Mouse (Mus musculus) lung, postnatal 25 days (tissue): Measurements from ENCODE around the gene Nos2.
A peak's percentile ranks its signal among the peaks of the same experiment; 100 is the strongest.
"Not testable (repeated sequence)": the region's sequence is repeated elsewhere in the genome, so short reads cannot be mapped to it uniquely, and the experiment has no call there.

Experiments
- DNase-seq: peaks from one replicate; pipeline ENCODE4 v3.0.0; 2022; ENCODE audit warnings: low spot score

The Nos2 gene

DNA sequence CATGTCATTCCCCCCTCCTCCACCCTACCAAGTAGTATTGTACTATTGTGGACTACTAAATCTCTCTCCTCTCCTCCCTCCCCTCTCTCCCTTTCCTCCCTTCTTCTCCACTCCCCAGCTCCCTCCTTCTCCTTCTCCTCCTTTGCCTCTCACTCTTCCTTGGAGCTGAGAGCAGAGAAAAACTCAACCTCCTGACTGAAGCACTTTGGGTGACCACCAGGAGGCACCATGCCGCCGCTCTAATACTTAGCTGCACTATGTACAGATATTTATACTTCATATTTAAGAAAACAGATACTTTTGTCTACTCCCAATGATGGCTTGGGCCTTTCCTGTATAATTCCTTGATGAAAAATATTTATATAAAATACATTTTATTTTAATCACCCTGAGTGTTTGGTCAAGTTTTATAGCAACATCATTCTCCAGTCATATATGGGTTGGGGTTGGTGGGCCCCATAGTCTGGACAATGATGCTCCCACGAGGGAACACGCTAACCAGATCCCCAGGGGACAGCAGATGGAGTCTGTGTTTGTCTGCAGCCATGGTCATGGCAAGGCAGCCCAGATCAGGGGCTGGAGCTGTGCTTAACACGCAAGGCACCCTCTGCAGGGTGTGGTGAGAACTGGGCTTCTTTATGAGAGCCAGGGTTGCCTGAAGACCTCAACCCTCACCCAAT lies 39.4 kb downstream of the Nos2 start:
- no peak for DNase-seq

DNA sequence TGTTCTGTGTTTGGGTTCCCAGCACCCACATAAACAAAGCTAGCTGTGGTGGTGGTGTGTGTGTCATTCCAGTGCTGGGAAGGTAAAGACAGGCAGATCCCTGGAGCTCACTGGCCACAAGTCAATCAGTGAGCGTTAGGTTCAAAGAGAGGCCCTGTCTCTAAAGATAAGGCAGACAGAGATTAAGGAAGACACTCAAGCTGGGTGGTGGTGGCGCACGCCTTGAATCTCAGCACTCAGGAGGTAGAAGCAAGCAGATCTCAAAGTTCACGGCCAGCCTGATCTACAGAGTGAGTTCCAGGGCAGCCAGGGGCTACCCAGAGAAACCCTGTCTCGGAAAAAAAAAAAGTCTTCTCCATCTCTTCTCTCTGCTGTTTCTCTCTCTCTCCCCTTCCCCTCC lies 40.6 kb downstream of the Nos2 start:
- no peak for DNase-seq

DNA sequence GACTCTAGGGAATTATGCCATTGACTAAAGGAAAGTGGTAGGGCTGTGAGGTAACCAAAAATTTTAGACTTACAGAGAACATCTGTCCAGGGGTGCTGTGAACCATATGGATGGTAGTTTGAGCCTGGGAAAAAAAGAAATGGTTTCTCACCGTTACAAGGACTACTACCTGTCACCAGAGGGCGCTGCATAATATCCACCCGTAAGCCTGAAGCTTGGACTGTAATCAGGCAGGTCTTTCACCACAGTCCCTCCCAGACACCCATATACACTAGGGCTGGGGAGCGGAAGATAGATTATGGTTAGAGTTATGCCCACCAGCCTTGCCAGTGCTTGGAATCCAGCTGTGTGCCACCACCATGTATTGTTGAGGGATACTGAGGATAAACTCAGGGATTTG lies 46.8 kb downstream of the Nos2 start:
- peak; percentile 59 for DNase-seq

DNA sequence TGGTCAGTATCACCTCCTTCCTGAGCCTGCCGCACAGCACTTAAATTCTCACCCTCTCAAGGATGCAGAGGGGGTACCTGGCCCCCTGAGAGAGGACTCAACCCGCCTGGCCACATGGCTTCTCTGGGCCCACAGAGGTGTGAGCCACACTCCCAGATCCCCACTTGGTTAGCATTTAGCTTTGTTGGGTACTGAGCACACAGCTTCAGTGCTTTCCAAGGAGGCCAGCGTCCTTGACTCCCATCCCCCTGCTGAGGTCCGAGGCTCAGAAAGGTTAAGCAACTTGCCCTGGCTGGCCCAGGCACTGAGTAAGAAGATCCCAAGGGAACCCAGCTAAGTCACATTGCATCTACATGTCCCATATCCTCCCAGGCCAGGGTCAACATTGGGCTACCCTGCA lies 47.5 kb downstream of the Nos2 start:
- DNase-seq: no peak

DNA sequence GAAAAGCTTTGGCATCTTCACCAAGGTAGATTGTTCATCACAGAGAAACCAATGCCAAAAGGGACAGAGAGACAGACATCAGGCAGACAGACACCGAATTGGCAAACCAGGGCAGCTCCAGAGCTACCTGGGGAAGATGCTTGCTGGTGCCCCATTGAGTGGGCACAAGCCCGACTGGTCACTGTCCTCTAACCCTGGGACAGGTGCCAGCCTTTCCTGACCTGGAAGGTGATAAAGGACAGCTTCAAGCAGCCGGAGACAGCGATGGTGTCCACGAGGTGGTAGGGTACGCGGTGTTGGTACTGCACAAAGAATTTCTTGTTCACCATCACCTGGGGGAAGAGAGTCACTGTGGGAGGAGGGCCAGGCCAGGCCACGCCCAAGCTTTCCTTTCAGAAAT lies 50.5 kb downstream of the Nos2 start:
- no peak for DNase-seq

DNA sequence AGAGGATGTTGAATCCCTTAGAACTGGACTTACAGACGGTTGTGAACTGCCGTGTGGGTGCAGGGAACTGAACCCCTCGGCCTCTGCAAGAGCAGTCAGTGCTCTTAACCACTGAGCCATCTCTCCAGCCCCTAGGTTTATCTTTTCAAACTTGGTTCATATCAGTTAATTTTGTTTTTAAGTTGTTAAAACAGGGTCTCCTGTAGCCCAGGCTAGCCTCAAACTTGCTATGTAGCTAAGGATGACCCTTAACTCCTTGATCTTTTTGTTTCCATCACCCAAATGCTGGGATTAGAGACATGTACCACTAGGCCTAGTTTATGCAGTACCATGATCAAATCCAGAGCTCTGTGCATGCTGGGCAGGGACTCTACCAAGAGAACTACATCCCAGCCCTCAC lies 51.2 kb downstream of the Nos2 start:
- no peak for DNase-seq

DNA sequence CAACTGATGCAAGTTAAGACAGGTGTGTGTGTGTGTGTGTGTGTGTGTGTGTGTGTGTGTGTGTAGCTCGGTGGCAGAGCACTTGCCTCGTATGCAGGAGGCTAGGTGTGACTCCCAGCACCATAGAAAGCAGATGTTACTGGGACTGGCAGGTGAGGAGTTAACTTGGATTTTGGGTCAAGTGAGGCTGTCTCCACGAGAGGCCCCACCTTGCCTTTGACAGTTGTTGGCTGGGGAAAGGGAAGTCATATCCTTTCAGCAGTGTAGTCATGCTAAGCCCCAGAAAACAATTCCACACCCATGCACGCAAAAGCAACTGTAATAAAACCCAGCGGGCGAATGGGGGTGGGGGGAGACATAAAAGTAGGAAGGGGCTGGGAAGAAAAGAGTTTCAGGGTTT lies 51.7 kb downstream of the Nos2 start:
- no peak for DNase-seq

DNA sequence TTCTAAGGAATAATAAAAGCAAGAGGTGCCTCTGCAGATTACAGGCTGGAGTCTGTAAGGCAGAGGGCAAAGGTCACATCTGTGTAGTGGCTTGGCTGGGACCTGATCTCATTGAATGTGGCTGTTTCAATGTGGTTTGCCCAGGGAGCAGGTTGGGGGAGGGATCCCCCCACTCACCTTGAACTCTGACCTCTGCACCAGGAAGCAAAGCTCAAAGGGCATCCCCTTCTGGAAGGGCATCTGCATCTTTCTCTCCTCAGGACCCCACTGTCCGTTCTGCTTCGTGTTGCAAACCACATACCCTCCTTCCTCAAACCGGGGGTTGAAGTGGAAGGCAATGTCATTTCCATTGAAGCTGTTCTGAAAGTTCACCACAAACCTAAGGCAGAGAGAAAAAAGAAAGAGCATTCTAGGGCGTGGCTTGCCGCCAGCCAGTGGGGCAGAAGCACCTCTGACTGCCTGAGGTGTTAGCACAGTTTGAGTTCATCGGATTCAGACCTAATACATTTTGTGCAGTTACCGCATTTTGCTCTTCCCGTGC lies 52.3 kb downstream of the Nos2 start:
- DNase-seq: no peak

DNA sequence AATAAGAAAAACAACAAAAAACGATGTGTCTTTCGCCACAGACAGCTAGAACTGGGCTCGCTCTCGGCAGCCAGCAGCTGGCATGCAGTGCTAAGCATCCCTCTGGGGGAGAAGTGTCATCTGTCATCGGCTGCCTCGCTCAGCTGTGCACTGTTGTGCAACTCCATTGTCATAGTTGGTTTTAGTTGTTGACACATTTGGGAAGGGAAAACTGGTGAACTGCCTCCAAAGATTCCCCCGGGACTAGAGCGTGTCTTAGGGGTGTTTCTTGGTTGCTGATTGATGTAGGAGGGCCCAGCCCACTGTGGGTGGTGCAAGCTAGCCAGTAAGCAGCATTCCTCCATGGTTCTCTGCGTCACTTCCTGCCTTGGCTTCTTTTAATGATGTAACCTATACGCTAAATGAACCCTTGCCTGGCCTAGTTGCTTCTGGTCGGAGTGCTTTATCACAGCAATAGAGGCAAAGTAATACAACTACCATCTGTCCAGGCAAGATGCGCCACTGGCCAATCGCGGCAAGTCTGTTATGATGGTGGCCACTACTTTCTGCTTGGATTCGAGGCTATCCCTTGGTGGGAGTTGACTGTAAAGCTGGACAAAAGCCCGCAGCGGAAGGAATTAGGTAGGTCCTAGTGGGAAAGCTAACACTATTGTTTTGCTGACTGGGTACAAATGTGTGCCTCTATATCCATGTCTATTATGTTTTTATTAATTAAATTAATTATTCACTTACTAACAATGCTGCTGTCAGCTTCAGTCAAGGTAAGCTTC lies 53.0 kb downstream of the Nos2 start:
- DNase-seq: peak; percentile 31

DNA sequence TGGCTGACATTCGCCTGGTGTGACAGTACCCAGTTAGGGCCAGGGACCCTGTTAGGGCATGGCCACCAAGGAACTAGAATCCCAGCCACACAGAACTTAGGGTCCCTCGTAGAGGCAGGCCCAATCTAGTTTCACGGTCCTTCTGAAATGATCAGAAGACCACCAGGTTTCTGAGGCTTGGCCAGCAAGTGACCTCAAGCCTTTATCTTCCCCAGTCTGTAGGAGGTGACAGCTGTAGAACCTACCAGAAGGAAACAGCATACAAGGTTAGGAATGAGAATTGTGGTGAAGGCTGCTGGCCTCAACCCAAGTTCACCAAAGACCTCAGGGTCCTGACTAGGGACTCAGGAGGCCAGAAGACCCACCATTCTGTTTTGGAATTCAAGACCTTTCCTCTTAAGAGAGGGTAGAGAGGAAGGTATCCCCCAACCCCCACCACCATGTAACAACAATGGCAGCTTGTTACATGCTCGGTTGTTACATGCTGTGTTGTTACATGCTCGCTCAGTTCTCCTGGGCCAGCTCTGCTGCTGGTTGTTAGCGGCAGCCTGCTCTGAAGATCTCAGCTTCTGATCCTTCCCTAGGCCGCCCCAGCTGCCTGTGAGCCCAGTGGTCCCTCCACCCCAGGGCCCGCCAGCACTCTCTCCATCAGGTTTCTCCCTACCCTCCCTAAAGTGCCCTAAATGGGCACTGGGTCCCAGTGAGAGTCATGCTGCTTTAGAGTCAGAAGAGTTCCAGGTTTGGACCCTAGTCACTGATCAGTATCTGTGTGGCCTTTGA lies 56.3 kb downstream of the Nos2 start:
- DNase-seq: no peak

DNA sequence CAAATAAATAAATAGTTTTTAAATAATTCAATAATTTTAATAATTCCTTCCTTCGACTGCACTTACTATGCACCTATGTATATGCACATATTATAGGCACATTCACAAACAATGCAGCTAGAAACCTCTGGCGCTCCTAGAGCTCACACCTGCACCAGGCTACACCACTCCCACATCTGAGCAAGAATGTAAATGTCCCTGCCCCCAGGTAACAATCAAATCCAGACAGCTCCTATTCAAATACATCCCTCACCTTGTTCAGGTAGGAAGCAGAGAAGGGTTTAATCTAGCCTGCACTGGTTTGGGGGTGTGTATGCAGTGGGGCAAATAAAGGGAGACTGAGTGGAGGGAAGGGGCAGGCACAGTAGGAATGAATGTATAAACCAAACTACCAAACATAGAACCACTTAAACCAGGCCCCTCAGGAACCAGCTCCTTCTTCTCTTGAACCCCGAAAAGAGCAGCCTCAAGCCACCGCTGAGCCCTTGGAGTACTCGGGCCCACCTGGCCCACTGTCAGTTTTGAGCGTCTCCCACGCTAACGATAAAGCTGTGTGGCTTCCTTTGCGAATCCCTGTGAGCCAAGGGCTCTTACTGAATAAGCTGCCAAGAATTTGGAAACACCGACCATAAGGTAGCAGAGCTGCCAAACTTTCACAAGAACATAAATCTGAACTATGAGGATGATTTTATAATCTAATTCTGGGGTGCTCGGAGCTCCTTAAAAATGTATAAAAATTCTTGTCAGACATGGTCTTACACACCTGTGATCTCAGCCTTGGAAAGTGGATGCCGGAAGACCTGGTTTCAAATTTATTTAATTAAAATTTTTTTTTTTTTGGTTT lies 57.8 kb downstream of the Nos2 start:
- no peak for DNase-seq

DNA sequence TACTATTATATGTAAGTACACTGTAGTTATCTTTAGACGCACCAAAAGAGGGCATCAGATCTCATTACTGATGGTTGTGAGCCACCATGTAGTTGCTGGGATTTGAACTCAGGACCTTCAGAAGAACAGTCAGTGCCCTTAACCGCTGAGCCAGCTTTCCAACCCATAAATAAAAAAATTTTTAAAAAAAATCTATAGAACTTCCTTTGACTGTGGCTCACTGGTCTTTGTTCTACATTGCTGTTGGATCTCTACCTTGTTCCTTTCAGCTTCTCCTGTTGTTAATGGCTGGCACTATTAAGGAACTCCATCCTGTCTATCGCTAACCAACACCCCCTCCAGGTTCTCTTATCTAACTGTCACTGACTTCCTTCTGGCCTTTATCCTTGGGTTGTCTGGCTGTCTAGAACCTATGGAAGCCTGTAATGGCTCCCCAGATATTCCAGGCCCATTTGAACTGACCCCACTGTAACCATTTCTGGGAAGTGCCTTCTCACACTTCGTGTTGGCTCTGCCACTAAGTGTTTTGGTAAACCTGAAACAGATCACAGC lies 59.6 kb downstream of the Nos2 start:
- DNase-seq: no peak

DNA sequence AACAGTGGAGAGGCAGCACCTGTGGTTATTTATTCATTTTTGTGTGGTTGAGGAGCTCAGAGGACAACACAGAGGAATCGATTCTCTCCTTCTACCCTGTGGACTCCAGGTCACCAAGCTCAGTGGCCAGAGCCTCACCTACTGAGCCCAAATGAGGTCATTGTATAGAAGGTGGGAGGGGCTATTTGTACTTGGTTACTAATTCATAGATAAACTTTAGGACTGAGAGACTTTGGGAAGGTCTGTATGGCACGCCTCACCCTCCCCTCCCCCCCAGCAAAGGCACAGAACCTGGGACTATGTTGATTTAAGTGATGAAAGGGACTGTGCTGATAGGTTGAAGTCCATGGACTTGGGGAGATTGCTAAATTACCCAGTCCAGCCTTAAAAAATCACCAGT lies 61.5 kb downstream of the Nos2 start:
- no peak for DNase-seq

DNA sequence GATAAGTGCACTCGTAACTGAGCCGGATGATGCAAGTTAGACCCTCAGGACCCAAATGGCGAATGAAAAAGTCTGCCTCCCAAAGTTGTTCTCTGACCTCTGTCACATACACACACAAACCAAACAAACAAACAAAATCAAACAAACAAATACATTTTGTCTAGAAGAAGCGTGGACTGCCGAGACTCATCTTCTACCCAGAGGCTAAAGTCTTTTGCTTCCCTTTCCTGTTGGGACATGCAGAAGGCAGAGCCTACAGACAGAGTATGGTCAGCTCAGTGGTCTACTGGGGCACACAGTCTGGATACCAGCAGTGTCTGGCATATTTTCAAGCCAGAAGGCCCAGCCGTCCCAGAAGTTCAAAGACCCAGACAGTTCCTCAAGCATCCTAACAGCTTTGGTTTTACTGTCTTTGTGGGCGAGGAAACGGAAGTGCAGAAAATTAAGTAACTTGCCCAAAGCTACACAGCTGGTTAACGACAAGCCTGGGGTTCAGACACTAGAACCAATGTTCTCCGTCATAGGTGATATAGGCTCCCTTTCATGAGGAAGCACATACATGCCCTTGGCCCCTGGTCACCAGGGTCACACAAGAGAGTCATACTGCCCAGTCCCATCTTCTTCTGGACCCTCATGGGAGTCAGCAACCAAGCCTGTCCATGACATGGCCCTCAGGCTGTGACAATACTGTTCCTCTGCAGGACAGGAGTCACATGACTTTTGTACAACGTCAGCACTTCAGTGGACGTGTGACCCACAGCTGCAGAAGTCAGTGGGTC lies 62.1 kb downstream of the Nos2 start:
- DNase-seq: peak; percentile 32

DNA sequence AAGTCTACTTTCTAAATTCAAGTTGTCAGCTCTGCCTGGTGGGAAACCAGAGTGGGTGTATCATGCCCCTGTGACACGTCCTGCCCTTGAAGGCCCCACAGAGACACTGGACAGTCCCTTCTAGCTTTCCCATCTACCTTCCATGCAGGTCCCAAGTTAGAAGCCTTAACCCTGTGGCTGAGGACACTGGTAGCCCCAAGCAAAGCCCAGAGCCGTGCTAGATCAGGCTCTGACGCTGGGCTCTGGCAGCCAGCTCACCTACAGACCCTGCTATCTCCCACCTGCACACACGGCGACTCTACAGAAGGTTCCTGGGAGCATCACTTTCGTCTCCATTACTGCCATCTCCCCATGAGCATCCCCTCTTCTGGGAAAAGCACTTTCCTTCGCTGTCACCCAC lies 63.0 kb downstream of the Nos2 start:
- DNase-seq: no peak

DNA sequence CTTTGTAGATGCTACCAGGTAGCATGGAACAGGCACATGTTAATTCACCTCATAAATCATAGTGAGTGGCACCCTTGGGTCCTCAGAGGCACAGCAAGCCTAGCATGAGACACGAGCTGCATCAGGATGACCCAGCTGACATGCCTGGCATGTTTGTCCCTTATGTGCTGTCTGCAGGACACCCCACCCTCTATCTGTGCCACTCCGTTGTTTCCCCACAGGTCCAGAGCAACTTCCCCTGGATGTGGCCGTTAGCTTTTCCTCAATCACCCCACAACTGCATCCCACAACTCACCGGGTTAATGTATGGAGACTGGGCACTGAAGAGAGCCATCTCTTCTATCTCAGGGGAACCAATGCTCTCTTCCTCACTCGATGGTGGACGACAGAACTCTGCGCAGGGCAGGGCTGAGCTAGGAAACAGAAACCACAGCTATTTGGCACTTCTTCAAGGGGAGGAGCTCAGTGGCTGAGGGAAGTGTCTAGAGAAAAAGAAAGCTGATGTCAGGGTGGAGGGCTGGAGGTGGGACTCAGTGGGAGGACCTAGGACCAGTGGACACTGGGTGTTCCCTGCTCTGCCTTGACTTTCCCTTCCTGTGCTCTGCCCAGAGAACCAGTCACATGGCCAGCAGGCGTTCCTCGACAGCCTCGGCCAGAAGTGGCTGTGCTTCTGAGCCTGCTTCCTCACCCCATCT lies 64.0 kb downstream of the Nos2 start, which contains the start of gene Lgals9:
Gene Lgals9, minus strand, starts transcription at position 464 of the 695 bp plus-strand sequence.
- DNase-seq: peak; percentile 93

DNA sequence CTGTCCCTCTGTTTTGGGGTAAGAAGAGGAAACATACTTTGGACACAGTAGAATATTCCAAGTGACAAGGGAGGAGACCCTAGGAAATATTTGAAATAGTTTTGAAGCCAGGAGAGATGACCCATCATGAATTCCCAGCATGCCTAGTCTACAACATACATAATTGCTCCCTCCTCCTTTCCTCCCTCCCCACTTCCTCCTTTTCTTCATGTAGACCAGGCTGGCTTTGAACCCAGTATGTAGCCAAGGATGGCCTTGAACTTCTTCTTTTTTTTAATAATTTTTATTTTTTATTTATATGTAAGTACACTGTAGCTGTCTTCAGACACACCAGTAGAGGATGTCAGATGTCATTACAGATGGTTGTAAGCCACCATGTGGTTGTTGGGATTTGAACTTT lies 64.9 kb downstream of the Nos2 start:
- DNase-seq: no peak

DNA sequence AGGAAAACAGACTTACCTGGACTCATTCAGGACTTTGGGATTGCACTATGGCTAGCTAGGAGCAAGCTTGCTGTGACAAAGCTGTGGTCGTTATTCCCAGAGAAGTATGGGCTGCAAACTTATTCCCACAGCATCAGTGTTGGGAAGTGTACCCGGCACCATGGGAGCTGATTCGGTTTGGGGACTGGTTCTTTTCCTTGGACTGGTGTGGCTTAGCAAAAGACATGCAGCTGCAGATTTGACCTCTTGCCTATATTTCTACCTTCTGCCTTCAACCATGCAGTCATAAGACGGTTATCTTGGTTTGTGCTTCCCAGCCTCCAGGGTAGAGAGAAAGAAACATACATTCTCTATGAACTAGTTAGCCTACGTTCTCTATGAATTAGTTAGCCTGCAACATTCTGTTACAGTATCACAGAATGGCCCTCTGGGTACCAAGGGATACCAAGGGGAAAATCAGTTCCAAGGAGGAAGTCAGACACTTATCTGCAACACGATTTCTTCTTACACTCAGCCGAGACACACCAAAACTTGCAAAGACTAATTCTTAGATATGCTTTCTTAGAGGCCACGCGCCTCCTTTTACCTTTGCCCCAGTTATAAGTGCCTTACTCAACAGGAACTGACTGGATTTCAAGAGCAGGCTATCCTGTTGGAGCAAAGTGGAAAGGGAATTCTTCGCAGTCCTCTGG lies 65.9 kb downstream of the Nos2 start:
- no peak for DNase-seq

DNA sequence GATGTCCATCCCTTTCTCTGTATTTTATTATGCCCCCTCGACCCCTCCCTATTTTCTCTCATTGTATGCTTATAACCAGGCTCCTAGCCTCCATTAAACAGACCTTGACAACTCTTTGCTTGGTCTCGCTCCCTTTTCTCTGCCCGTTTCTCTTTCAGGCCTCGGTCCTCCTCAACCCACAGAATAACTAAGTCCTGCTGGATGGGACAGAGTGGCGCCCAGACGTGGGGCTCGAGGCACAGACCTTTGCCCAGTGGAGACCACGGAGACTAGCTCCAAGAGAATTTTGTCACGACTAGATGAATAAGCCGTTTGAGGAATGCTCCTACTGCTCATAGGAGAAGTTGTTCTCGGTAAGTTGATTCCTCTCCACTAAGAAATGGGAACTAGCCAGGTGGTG lies 68.6 kb downstream of the Nos2 start:
- not testable (repeated sequence) for DNase-seq
